Mouse (Mus musculus) frontal cortex, adult (tissue): ENCODE data around the gene Fgf14.
"Not testable (repeated sequence)": the region's sequence is repeated elsewhere in the genome, so short reads cannot be mapped to it uniquely, and the experiment has no call there.

Source experiments
- ATAC-seq: cut with Nextera tagmentation; 2 replicates; pipeline ENCODE4 v1.9.2; 2017; ENCODE audit warnings: mild to moderate bottlenecking, moderate library complexity, mixed read lengths; ENCODE audit not compliant: low TSS enrichment

Gene Fgf14

DNA sequence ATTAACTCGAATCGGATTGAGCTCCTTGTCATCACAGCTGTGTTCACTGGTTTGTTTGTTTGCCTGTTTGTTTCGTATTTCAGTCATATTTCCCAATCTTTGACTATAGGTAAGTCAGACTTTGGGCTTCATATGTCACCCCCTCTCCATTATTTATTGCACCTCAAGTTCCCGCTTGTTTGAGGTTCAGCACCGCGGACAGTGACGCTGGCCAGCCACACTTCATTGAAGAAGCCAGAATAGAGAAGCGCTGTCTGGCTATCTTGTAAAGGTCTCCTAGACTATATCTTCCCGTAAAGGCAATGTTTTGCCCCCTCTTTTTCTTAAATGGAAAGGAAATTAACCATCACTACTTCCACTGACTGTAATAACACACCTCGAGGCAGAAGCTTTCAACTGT lies 481.6 kb downstream of the Fgf14 start:
- ATAC-seq = peak; percentile 8; the same call in 1 of the 2 replicates

DNA sequence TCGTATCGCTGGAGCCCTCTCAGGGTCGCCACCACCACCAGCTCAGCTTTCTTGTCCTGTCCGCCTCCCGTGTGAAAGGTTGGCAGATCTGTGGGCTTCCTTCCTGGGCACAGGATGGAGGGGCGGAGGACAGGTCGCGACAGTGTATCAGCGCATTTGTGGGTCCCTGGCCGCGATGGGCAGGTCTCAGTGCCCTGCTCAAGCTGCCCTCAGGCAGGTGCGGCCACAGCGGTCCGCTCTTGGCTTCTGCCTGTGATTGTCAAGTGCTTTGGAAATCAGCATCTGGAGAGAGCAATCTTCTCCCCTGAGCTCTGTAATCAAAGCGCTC lies 484.1 kb downstream of the Fgf14 start:
- ATAC-seq = no peak

DNA sequence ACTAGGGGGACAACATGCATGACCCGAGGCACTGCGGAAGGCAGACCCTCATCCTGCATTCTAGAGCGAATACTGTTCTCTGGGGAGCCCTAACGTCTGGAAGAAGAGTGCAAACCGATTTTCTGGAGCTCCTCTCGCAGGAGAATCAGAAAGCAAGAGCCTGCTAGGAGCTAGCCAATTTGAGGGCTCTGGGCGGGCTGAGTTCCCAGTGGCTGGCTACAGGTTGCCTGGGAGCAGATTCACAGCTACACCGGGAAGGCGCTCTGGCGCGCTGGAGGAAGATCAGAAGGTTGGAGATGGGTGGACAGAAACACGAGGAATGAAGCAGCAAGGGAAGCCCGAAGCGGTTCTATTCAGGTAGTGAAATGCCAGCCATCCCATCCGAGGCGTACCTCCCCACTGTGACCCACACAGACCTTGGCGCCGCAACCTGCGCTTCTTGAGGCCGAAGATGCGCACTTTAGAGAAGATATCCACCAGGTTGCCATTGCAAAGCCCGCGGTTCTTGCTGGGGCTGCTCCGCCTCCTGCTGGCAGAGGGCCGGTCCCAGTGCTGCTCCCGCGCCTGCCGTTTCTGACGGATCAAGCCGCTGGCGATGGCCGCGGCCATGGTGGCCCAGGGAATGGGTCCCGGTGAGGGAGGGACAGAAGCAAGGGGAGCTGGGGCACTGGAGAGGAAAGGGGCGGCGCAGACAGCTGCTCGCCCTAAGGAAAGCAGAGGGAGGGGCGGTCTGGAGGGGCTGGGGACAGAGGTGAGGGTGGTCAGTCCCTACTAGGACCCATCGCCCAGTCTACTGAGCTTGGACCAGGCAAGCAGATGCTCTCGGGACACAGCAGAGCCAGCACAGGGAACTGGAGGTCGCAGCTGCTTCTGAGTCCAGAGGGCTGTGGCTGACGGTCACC lies 484.8 kb downstream of the Fgf14 start:
- peak; percentile 70 for ATAC-seq

DNA sequence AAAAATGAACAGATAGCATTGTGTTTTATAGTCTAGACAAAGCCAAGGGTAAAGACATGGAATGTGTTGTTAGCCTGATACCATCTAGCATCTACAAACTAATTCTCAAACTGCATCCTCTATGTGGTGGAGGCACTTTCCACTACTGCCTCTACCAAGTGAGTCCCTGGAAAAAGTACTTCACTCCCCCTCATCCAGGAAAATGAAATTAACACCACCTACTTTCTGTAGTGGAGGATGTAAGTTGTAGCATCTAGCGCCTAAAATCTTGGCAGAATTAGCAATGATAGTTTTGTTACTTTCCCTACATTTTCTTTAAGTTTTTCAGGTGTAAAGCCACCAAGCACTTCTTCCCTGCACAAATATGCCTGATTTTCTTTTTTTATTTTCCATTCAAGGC lies 496.7 kb downstream of the Fgf14 start:
- ATAC-seq = peak; percentile 99

DNA sequence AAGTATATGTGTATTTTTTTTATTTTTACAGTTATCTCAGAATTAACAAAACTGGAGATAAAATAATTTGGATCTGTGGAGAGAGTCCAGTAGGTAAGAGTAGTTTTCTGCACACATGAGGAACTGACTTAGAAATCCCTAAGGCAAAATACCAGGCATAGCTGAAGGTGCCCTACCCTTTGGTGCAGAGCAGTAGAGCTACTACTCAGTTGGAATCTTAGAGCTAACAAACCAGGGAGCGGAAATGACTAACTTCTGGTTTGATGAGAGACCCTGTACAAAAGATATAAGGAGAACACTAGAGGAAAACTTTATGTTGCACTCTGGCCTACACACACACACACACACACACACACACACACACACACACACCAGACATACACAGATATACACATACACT lies 502.8 kb downstream of the Fgf14 start:
- ATAC-seq = no peak

DNA sequence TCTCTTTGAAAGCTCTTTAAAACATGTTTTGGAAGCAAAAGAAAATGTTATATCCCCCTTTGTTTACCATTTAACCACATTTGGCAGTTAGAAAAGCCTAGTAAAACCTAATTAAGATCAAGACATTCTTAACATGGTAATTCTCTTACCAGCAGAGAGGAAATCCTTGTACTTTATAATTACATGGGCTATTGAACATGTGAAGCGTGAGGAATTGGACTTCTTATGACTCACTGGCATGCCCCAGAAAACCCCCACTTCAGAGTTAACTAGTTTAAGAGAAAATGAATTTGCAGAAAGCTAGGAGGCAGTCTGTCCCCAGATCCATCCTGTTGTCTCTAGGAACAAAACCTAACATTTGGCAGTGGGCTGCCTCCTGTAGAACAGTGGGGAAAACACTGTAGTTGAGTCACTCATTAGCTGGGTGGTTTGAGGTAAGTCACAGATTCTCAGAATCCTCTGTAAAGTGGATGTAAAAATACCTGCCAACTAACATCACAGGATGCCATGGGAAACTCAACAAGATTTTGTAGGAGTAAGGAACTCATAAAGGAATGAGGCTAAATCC lies 513.2 kb downstream of the Fgf14 start:
- ATAC-seq = peak; percentile 73

DNA sequence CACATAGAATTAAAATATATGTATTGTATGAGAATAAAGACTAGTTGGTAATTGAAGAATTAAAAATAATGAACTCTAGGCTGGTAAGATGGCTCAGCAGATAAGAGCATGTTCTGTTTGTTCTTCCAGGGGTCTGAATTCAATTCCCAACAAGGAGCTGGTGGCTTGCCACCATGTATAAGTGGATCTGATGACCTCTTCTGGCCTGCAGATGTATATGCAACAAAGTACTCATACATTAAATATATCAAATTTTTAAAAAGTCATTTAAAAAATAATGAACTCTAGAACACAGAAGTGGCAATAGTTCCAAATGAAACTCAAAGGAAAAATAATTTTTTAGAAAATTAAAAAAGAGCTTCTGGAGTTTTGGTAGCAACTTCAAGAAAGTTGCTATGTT lies 529.5 kb downstream of the Fgf14 start:
- ATAC-seq = no peak

DNA sequence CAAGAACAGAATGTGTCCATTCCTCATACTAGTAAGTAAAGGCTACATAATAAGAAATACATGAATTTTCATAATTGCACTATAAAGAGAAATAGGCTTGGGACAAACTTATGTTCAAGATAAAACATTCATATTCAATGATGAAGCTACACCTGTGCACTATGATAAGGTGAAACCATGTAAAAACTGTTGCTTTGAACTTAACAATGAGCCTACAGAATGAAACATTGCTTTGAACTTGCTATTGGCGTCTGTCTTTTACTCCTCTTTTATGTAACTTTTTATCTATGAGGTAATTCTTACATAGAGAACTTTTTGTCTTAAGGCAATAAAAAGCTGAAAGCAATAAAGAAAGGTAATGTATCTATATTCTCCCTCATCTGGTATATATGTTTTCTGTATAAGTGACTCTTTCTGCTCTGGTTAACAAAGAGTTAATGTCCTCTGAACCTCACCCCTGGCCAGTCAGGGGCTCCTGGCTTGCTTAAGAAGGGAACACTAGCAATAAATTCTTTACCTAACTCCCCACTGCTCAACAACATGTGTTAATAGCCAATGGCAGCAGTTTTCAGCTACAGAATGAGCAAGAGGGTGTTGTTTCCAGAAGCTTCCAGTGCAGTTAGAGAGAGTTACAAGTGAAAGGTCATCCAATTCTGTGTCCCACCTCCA lies 569.6 kb downstream of the Fgf14 start:
- ATAC-seq = no peak

DNA sequence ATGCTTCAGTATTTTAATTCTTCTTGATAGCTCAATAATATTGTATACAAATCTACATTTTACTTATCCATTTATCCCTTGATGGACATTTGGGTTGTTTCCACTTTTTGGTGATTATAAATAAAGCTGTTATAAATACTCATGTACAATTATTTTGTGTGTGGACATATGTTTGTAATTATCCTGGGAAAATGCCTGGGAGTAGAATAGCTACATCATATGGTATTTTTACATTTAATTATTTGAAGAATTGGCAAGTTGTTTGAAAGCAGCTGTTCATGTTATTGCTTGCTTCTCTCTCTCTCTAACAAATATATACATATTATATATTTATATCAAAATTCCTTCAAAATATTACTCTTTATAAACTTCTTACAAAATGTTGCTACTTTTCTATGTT lies 593.8 kb downstream of the Fgf14 start:
- ATAC-seq = no peak

DNA sequence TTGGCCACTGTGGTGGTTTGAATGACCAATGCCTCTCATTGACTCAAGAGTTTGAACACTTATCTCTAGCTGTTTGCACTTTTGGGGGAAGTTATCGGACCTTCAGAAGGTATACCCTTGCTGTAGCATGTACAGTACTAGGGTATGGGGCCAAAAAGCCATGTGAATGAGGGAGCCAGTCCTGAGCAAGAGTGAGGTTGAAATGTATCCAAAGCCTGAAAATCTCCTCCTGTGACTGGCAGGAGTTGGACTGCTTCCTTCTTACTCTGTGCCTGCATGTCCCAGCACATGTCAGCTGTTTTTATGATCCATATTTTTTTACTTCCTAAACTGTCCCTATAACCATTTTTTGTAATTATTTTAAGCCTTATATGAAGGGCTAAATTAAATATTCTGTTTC lies 632.9 kb downstream of the Fgf14 start:
- no peak for ATAC-seq

DNA sequence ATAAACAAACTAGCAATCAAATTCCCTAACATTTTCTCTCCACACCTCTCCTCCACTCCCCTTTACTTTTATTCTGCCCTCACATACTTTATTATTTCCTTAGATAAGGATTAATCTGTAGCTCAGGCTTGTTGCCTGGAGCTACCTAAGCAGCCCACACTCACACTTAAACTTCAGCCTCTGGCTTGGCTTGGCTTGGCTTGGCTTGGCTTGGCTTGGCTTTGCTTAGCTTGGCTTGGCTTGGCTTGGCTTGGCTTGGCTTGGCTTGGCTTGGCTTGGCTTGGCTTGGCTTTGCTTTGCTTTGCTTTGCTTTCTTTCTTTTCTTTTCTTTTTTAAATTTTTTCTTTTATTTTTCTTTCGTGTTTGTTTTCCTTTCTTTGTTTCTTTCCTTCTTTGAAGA lies 636.3 kb downstream of the Fgf14 start:
- ATAC-seq = no peak

DNA sequence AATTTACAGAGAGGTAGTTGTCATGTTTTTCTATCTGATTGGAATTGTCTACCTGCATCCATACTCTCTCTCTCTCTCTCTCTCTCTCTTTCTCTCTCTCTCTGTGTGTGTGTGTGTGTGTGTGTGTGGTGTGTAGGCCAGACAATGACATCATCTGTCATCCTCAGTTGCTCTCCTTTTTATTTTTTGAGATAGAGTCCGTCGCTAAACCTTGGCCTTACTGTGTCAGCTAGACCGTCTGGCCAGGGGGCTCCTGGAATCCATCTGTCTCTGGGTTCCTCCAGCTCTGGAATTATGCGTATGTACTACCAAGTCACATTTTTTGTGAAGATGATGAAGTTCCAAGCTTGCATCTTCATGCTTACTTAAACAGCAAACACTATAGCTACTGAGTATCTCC lies 639.5 kb downstream of the Fgf14 start:
- ATAC-seq = no peak

DNA sequence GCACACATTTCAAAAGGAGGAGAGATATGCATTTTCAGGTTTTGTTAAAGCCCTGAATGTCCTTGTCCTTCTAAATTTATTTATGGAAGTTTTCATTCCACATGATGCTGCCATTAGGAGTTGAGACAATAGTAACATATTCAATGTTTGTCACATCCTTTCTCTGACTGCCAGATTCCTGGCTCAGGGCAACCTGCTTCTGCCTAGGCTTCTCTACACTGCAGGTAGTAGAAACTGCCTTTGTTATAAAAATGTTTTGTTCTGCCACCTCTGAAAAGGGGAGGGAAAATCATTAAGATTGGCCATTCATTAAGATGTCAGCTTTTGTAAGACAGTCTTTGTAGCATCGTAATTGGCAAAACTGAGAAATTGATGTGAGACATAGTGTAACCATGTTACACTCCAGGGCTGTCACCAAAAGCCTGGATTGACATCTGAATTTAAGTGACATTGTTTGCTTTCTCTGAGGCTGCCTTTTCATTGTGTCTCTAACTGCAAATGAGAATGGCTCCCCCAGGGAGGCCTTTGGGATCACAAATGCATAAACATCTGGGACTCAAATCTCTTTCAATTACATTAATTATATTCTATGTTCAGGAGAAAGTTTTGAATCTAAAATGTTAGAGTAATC lies 640.2 kb downstream of the Fgf14 start:
- ATAC-seq = no peak

DNA sequence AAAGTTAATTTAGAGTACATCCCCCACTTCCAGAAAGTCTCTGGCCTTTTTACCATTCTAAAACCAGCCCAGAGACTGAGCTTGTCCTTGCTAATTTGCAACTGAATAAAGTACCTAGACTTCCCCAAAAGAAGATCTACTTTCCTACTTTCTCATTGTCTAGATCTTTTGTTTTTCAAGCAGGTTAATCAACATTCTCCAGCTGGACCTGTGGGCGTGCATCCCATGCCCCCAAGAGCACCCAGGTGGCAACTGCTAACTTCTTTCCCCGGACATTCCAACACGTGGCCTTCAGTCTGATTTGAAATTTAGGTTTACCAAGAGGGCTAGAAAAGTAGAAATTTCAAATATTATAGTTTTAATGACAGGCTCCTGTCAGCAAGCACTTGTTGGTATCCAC lies 643.6 kb downstream of the Fgf14 start:
- not testable (repeated sequence) for ATAC-seq

DNA sequence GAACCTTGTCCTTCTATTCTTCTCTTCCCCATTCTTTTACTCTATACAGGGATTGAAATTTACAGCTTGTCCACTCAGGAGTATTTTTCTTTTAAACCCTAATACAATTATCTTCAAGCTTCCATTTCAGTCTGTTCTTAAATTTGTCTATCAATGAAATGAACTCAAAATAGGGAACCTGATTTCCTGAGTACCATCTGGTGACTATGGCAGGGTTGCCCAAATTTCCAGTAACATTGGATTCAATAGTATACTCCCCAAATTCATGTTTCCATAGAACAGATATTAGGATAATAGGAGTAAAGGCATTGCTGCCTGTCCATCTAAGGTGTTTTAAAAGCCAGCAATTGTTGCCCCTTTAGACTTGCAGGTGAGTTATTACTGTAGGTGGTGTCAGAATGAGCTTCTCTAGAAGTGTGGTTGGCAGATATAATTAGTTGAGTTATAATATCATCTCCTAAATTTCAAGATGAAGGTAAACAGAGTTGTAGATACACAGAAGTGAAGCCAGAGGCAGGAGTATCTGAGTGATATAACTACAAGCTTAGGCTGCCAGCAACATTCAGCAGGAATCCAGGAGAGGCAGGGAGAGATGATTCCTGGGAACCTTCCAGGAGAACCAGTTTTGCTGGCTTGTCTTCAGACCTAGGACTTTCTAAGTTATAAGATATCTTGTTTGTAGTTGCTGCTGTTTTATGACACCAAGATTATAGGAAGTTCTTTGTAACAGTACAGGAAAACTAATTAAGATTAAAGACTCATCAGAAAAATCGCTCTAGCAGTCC lies 648.8 kb downstream of the Fgf14 start:
- no peak for ATAC-seq

DNA sequence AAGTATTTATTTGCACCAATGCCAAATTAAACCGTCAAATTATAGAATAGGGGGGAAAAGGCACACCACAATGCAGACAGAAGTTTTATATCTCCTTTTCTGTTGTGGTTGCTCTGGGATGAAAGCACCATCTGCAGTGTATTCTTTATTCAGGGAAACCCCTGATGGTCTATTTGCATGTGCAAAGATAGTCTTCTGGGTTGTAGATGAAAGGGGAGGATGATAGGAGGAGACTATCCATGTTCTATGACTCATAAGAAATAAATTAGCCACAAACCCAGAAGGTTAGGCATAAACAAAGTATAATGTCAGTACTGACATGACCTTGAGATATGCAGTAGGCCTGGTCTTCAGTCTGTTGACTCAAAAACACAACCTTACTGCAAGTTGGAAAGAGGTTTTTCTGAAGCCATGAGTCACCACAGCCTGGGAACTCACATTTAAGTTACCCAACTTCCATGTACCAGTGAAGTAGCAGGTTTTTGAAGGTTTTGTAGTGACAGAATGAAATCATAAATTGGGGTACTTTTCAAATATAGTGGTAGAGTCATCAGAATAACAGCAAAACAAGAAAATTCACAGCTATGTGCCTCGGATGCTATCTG lies 686.2 kb downstream of the Fgf14 start:
- ATAC-seq = peak; percentile 92

DNA sequence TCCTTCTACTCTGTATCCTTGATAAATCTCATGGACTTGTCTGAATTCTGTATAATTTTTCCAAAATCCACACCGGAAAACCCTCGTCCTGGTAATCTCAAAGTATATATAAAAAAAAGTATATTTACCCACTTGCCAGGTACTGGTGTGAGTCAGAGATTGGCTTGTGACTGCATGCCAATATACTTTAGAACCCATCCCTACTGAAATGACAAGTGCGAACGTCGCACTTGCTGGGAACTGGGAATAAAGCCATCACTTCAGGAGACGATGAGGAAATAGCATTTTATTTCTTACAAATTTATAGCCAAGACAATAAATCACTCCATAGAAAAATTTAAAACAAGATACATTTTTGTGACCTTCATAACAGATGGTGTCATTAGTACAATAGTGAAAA lies 708.9 kb downstream of the Fgf14 start:
- ATAC-seq = no peak

DNA sequence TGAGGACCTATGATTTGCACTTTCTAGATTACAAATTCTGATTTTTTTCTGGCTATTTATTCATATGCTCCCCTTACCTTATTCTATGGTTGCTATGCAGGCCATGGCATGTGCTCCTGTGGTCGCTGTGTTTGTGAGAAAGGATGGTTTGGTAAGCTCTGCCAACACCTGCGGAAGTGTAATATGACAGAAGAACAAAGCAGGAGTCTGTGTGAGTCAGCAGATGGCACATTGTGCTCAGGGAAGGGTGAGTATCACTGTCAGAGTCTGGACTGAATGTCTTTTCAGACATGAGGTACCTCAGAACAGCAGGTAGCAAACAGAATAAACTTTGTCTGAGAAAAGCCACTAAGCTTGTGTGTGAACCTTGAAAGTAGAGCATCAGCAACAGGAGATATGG lies 710.4 kb downstream of the Fgf14 start:
- ATAC-seq = no peak
